Mouse (Mus musculus) CD8-positive naive resting alpha-beta T cell, adult 2 months (primary cell): ENCODE data around the gene Astn2.

ENCODE experiments used
- DNase-seq, 2 experiments: peaks; one replicate each; pipeline ENCODE4 v3.0.0; 2022; ENCODE audit warnings: low read depth in 2 of 2, low spot score in 2 of 2

Astn2 gene

GRCm38 (mm10) chr4:66404201-66404711 lies at the start of gene Astn2:
Astn2 (minus strand) TSS chr4:66404611.
- no peak for DNase-seq

GRCm38 (mm10) chr4:66450115-66450514 lies 45.7 kb upstream of the Astn2 start:
- DNase-seq: no peak

- no peak for DNase-seq
These were observed 26.8 kb upstream of the Astn2 start for GRCm38 (mm10) chr4:66431256-66431655.

- DNase-seq: no peak
These were observed 21.4 kb upstream of the Astn2 start for GRCm38 (mm10) chr4:66425804-66426203.

- no peak for DNase-seq
These were observed 10.4 kb upstream of the Astn2 start for GRCm38 (mm10) chr4:66414778-66415177.

GRCm38 (mm10) chr4:66405086-66405485 lies 675 bp upstream of the Astn2 start:
- DNase-seq: no peak

GRCm38 (mm10) chr4:66403708-66404200 lies 657 bp downstream of the Astn2 start:
- no peak for DNase-seq

GRCm38 (mm10) chr4:66403116-66403707 lies 1.2 kb downstream of the Astn2 start:
- no peak for DNase-seq

GRCm38 (mm10) chr4:66402611-66403010 lies 1.8 kb downstream of the Astn2 start:
- no peak for DNase-seq

GRCm38 (mm10) chr4:66401186-66401681 lies 3.2 kb downstream of the Astn2 start:
- DNase-seq: no peak

- no peak for DNase-seq
These were observed 5.3 kb downstream of the Astn2 start for GRCm38 (mm10) chr4:66399066-66399465.

- no peak for DNase-seq
These were observed 7.2 kb downstream of the Astn2 start for GRCm38 (mm10) chr4:66397216-66397615.

- no peak for DNase-seq
These were observed 11.1 kb downstream of the Astn2 start for GRCm38 (mm10) chr4:66393294-66393693.

- no peak for DNase-seq
These were observed 13.9 kb downstream of the Astn2 start for GRCm38 (mm10) chr4:66390480-66390879.

- DNase-seq: no peak
These were observed 25.8 kb downstream of the Astn2 start for GRCm38 (mm10) chr4:66378586-66378985.

GRCm38 (mm10) chr4:66370557-66371071 lies 33.8 kb downstream of the Astn2 start:
- no peak for DNase-seq

- no peak for DNase-seq
These were observed 38.9 kb downstream of the Astn2 start for GRCm38 (mm10) chr4:66365500-66365899.

GRCm38 (mm10) chr4:66344632-66345031 lies 59.8 kb downstream of the Astn2 start:
- DNase-seq: no peak

GRCm38 (mm10) chr4:66337443-66337842 lies 67.0 kb downstream of the Astn2 start:
- no peak for DNase-seq

- DNase-seq: no peak
These were observed 73.7 kb downstream of the Astn2 start for GRCm38 (mm10) chr4:66330600-66331285.

GRCm38 (mm10) chr4:66321051-66321450 lies 83.4 kb downstream of the Astn2 start:
- DNase-seq: no peak
